8 mouse cellular contexts compared by ENCODE assay signal in the genomic region with DNA sequence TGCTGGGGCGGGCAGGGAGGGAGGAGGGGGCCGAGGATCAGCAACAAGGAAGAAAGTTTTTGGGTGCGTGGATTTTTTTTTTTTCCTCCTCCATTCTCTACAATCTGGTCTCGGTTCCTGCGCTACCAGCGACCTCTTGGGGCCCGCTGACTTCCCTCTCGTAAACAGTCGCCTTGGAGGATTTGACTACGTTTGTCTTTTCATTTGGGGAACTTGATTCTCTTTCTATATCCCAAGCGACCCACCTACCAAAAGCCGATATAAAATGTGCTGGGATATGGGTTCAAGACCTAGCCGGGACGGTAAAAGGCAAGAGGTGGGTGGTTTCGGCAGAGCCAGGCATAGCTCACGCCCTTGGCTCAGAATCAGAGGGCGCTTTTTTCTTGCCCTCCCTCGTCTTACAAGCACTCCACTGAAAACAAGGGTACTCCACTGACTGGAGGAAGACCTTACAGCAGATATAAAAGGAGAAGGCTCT. TPM values are rescaled to one million over a fixed set of nuclear protein-coding genes. Genes with fewer than 3 reads are reported as not detected.
A peak's percentile ranks its signal among the peaks of the same experiment; 100 is the strongest.
DNase-seq lines count a peak whose midpoint lies in the region; ATAC-seq and TF ChIP-seq lines count a peak whose summit lies in the region.

No protein-coding gene starts in this region.

- TF ChIP-seq POLR2A in testis, adult 2 months (IDR thresholded peaks at IDR 0.05; ENCODE audit: control insufficient read depth, low read depth, low read length): no peak

- peaks cover 9% of the 10 kb centered on the region for H3K4me1 ChIP-seq in testis, adult 2 months (ENCODE audit: control insufficient read depth, insufficient read depth, low read length)
- H3K4me1 ChIP-seq in hindbrain, embryonic 11.5 days (replicated peaks; ENCODE audit: control insufficient read depth, insufficient read depth, low read length): 0 out of 2 replicates have a peak, but pooled peaks cover 5% of the 10 kb centered on the region
- H3K4me1 ChIP-seq in liver, postnatal 0 days (ENCODE audit: insufficient read depth): peaks cover 3% of the 10 kb centered on the region; the same call in 1 of the 2 replicates

- WGBS in hindbrain, embryonic 11.5 days: under 1% methylated on average over 17 of the region's 18 CpGs
- WGBS in liver, postnatal 0 days (ENCODE audit: insufficient replicate concordance): under 1% methylated on average over 17 of the region's 18 CpGs

- no peaks in the 10 kb centered on the region for H3K36me3 ChIP-seq in testis, adult 2 months (ENCODE audit: control insufficient read depth, insufficient read depth, low read length)
- H3K36me3 ChIP-seq in hindbrain, embryonic 11.5 days (ENCODE audit: control insufficient read depth, insufficient read depth, low read length): no peaks in the 10 kb centered on the region
- H3K36me3 ChIP-seq in liver, postnatal 0 days (replicated peaks; ENCODE audit: insufficient read depth, low read length): no peaks in the 10 kb centered on the region

- no peak for TF ChIP-seq EP300 in liver, postnatal 0 days (IDR thresholded peaks at IDR 0.05; ENCODE audit: low read depth)

- H3K27me3 ChIP-seq in testis, adult 2 months (ENCODE audit: control insufficient read depth, insufficient read depth, low read length): no peaks in the 10 kb centered on the region
- peaks cover 5% of the 10 kb centered on the region; the same call in 1 of the 2 replicates for H3K27me3 ChIP-seq in hindbrain, embryonic 11.5 days (ENCODE audit: control insufficient read depth, insufficient read depth, low read length)
- H3K27me3 ChIP-seq in liver, postnatal 0 days (ENCODE audit: insufficient read depth, low read length): peaks cover 31% of the 10 kb centered on the region

- ATAC-seq in hindbrain, embryonic 11.5 days (ENCODE audit: low FRiP score): peak; percentile 12; the same call in 1 of the 2 replicates
- ATAC-seq in liver, postnatal 0 days: no peak; the same call in 1 of the 2 replicates

- H3K9ac ChIP-seq in hindbrain, embryonic 11.5 days (ENCODE audit: low read depth, low read length): peak overlapping the region; percentile 79
- H3K9ac ChIP-seq in liver, postnatal 0 days (replicated peaks): peak overlapping the region; percentile 57; the same call in 1 of the 2 replicates

- H3K27ac ChIP-seq in testis, adult 2 months (ENCODE audit: control insufficient read depth, insufficient read depth, low read depth, low read length): peak overlapping the region; percentile 69
- H3K27ac ChIP-seq in hindbrain, embryonic 11.5 days (ENCODE audit: low read depth, low read length): no peak overlapping the region
- H3K27ac ChIP-seq in liver, postnatal 0 days (ENCODE audit: low read depth): peak overlapping the region; percentile 57; the same call in 1 of the 2 replicates

- peak; percentile 61 for DNase-seq in cerebellum, adult 9-10 months
- DNase-seq in cerebellum, adult 18-20 months: no peak
- no peak for DNase-seq in testis, postnatal 10 days (ENCODE audit: low spot score)
- no peak for DNase-seq in hindbrain, embryonic 11.5 days (ENCODE audit: low spot score)
- DNase-seq in liver, postnatal 0 days: no peak
- peak; percentile 10 for DNase-seq in ovary, postnatal 10 days (ENCODE audit: low spot score)
- no peak for DNase-seq in adrenal gland, postnatal 4 days (ENCODE audit: low spot score in 2 of 2)

- H3K9me3 ChIP-seq in hindbrain, embryonic 11.5 days (ENCODE audit: control insufficient read depth, low read length): no peaks in the 10 kb centered on the region
- no peaks in the 10 kb centered on the region for H3K9me3 ChIP-seq in liver, postnatal 0 days (ENCODE audit: low read length)

- TF ChIP-seq CTCF in testis, adult 2 months (IDR thresholded peaks at IDR 0.05; ENCODE audit: control insufficient read depth, insufficient read depth, insufficient replicate concordance, low read depth, low read length): no peak
- peak; percentile 37 for TF ChIP-seq CTCF in liver, postnatal 0 days (IDR thresholded peaks at IDR 0.05; ENCODE audit: low read depth)

- peak overlapping the region; percentile 94 for H3K4me2 ChIP-seq in hindbrain, embryonic 11.5 days (replicated peaks; ENCODE audit: low read depth, low read length)
- H3K4me2 ChIP-seq in liver, postnatal 0 days (ENCODE audit: low read depth, low read length): peak overlapping the region; percentile 83

- peak overlapping the region; percentile 86 for H3K4me3 ChIP-seq in testis, adult 2 months (ENCODE audit: control insufficient read depth, low read depth, low read length)
- peak overlapping the region; percentile 76 for H3K4me3 ChIP-seq in hindbrain, embryonic 11.5 days (ENCODE audit: low read depth, low read length)
- peak overlapping the region; percentile 64 for H3K4me3 ChIP-seq in liver, postnatal 0 days (ENCODE audit: low read depth, low read length)

RNA-seq across cellular contexts. Expression of gene Ust, which starts 0.4 kb away (rescaled TPM):
- 0.71 and 1.1 TPM in 2 replicates for polyA plus RNA-seq in testis, adult 2 months (2012; rRNA removed)
- polyA plus RNA-seq in hindbrain, embryonic 11.5 days (2014; fragmentation: Nextera tagmentation; extraction: Ambion mirVana): 3.2 and 3.8 TPM in 2 replicates
- 0.52 and 0.63 TPM in 2 replicates for polyA plus RNA-seq in liver, postnatal 0 days (2015; fragmentation: Nextera tagmentation; extraction: Ambion mirVana)
- 1 to 10 TPM; 7.8 to 9.0 TPM for total RNA-seq in adrenal gland, postnatal 4 days (2021)

Comparison
In these comparisons a context has a peak if more than half of its experiments do, and no peak if none do; other contexts are left out.
1. DNase-seq: peak in cerebellum, adult 9-10 months (single experiment) and ovary, postnatal 10 days (single experiment); none in cerebellum, adult 18-20 months (0 of 2), testis, postnatal 10 days (single experiment), hindbrain, embryonic 11.5 days (single experiment), liver, postnatal 0 days (single experiment) and adrenal gland, postnatal 4 days (0 of 2).
2. Peak in every context shown above with its lines, with median percentiles within 50 percentile points of each other: H3K4me3 ChIP-seq.